Mouse (Mus musculus): Measurements from ENCODE around the gene Fhad1.

The Fhad1 gene

GRCm38 (mm10) chr4:141864506-141864905 is 150.4 kb downstream of the Fhad1 start:
- no peak for DNase-seq (ENCODE audit: low read depth, low spot score)

GRCm38 (mm10) chr4:141863726-141864280 is 151.1 kb downstream of the Fhad1 start:
- DNase-seq (ENCODE audit: low read depth, low spot score), result no peak

GRCm38 (mm10) chr4:141862867-141863266 is 152.0 kb downstream of the Fhad1 start:
- DNase-seq (ENCODE audit: low read depth, low spot score), result no peak

GRCm38 (mm10) chr4:141861591-141862295 is 153.1 kb downstream of the Fhad1 start:
- no peak for DNase-seq (ENCODE audit: low read depth, low spot score)

GRCm38 (mm10) chr4:141860246-141860841 is 154.5 kb downstream of the Fhad1 start:
- no peak for DNase-seq (ENCODE audit: low read depth, low spot score)

GRCm38 (mm10) chr4:141859351-141859750 is 155.5 kb downstream of the Fhad1 start:
- no peak for DNase-seq (ENCODE audit: low read depth, low spot score)

GRCm38 (mm10) chr4:141858501-141858900 is 156.4 kb downstream of the Fhad1 start:
- DNase-seq (ENCODE audit: low read depth, low spot score), result no peak

GRCm38 (mm10) chr4:141857422-141857930 is 157.4 kb downstream of the Fhad1 start:
- DNase-seq (ENCODE audit: low read depth, low spot score), result peak; percentile 79

- DNase-seq (ENCODE audit: low read depth, low spot score), result no peak
Measured at GRCm38 (mm10) chr4:141853437-141853836, 161.4 kb downstream of the Fhad1 start.

GRCm38 (mm10) chr4:141845999-141846398 is 168.9 kb downstream of the Fhad1 start, which contains the start of gene Ctrc:
Gene Ctrc, minus strand, starts transcription at chr4:141846359.
- DNase-seq (ENCODE audit: low read depth, low spot score), result no peak
